Mouse (Mus musculus) fibroblast of lung, adult 2 months (primary cell): ENCODE measurements around the gene Gm11146.
A peak's percentile ranks its signal among the peaks of the same experiment; 100 is the strongest.

Source experiments
- DNase-seq: peaks from one replicate; pipeline ENCODE4 v3.0.0-alpha.2; 2011; ENCODE audit warnings: low read depth

Gm11146 gene

DNA sequence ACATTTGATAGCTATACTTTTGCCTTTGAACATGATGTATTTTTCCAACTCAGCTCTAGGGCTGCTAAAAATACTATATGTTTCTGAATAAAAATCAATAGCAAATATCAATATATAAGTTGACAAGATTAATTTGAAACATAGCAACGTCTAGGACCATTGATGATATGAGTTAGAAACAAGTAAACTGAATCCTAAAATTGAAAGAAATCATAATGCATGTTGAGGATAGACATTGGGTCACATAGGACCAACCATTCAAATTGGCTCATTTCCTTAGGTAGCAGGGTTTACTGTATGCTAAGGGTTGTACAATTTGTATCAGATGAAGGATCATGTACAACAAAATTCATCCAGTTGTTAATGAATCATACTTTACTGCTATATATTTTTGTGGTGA, at the start of gene Gm11146:
Gm11146 (minus strand) TSS at position 101 of the 400 bp plus-strand sequence.
- no peak for DNase-seq

DNA sequence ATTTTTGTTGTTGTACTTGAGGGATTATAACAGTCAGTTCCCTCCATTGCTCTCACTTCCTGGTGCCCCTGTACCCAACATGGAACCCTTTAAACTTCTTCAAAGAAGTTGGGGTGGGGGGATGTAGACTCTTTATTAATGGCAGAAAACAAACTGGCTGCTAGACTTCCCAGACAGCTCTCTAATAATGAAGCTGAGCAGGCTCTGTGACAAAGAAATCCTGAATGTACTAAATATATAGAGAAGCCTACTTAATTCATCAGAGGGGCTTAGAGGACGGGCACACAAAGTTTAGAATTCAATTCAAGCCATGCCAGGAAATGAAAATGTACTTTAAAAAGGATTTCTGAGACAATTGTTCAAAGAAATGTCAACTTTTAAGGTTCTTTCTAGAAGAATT, 48.7 kb upstream of the Gm11146 start:
- DNase-seq: no peak

DNA sequence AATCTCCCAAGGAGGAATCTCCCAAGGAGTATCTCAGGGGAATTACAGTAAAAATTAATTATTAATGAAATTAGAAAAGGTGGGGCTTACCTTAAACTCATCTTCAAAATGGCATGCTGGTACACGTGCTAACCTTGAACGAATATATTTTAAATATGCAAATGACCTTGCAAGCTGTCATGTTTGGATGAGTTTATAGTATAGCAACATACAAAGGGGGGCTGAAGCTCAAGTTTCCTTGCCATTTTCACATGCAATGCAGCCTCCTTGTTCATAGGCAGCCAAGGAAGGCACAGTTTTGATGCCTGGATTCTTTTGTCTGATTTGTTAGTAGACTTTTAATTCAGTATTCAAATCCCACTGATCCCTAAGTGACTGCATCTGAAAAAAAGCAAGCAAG, 47.1 kb upstream of the Gm11146 start:
- DNase-seq: no peak

DNA sequence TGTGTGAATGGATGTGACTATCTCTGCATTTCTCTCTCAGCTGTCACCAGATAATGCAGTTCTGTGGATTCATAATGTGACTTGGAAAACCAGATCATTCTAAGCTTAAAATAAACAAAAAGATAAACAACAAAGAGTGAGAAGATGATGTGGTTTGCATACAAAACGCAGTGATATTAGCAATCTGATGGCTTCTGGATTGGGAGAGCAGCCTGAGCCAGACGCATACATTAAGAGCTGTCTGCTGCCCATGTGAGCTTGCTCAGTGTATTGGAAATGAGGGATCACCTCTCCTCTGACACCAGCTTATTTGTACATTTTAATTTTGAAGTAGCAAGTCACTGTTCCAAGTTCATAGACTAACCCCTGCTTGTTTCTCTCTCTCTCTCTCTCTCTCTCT, 46.3 kb upstream of the Gm11146 start:
- no peak for DNase-seq

DNA sequence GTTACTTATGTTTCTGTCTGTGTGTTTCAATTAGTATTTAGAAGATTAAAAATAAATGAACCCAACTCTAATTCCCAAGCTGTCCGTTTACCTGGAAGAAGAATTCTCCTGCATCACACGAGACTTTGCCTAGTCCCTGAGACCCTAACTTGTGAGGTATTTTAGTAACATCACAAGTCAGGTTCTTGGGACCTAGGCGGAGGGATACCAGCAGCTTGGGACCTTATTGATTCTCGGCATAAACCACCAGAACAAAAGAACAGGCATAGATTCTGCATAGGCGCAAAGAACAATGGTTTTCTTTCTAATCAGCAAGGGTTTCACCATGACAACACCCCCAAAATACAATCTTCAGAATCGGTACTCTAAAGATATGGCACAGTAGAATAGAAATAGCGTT, 44.3 kb upstream of the Gm11146 start:
- no peak for DNase-seq

DNA sequence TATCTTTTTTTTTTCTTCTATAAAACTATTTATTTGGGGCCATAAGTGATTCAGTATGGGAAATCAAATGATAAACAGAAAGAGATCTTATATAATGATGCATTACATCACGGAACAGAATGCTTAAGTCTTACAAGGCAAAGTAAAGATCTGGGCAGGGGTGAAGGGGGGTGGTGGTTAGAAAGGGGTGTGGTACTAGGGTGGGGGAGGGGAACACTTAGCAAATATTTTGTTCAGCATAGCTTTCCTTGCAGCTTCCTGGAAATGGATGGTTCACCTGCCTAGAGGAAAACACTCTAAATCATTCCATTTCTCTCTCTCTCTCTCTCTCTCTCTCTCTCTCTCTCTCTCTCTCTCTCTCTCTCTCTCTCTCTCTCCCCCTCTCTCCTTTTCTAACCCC, 43.1 kb upstream of the Gm11146 start:
- no peak for DNase-seq

DNA sequence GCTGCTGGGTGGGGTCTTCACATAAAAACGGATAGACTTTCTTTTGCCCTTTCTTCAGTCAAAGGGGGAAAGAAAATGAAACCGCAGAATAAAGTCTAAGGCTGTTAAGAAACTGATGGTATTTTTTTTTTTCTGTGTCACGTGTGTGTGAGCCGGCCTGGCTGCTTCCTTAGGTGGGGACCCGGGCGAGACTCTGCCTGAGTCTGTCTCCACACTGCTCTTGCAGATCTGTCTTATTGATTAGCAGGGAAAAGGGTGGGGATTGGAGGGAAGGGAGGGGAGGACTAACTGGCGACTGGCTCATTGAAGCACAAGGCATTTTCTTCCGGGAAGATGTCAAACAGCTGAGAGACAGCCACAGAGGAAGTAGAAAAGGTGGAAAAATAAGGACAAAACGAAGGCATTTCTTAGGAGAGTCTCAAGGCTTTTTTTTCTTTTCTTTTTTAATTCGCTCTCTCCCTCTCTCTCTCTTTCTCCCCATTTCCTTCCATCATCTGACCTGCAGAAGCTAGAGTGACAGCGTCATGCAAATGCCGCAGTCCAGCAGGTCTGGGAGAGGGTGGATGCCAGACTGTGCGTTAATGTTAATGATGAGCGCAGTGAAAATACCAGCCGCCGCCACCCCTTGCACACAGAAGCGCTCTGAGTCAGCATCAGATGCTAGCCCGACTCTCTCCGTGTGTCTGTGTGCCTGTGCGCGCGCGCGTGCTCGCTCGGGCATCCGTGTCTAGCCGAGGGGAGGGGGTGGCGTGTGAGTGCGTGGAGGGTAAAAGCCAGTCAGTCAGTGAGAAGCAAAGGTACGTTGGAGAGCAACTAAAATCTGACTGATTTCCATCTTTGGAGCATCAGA, 42.2 kb upstream of the Gm11146 start:
- peak; percentile 55 for DNase-seq

DNA sequence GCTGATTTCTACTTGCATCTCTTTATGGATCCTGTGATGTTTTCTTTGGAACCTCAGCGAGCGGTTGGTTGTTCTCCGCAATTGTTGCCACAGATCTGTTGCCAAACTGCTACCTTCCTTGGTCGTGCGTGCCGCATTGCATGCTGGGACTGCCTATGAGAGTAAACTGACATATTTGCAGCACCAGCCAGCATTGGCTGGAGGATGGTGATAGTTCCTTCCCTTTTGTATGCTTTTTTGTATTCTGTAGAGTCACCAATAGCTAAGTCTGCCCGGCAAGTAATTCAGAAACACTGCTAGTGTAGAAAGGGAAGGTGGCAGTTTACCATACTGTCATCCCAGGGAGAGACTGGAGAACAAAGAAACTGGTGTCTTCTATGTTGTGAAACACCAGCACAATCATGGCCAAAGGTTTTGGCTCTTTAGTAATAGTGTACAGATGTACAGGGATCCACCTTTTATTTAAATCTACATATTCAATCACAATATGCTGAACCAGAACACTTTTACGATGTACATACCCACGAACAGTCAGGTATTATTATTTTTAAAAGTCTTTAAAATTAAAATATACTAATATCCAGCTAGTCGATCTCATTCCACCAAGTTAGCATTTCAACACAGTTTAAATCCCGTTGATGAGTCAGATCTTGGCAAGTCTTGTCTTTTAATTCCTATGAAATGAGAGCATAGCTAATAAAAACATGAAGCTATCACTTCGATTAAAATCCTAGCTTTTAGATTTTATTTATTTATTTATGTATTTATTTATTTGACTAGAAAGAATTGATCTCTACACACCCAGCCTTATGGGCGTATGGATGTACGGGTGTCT, 41.4 kb upstream of the Gm11146 start:
- peak; percentile 66 for DNase-seq

DNA sequence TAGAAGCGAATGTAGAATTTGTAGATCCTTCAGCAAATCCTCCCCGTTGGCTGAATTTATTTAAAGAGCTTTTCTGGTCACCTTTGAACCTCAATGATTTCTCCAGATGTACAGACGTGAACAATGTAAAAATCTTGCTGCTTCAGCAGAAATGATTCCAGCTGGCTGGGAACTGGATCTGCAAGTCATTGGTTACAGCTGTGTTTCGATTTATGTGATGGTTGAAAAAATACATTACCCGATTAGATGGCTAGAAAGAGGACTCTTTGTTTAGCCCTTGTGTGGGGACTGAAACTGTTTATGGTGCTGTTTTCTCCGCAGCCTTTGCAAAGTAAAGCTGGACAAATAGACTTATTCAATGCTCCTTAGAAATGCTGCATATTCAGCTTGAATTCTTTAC, 34.6 kb upstream of the Gm11146 start:
- no peak for DNase-seq

DNA sequence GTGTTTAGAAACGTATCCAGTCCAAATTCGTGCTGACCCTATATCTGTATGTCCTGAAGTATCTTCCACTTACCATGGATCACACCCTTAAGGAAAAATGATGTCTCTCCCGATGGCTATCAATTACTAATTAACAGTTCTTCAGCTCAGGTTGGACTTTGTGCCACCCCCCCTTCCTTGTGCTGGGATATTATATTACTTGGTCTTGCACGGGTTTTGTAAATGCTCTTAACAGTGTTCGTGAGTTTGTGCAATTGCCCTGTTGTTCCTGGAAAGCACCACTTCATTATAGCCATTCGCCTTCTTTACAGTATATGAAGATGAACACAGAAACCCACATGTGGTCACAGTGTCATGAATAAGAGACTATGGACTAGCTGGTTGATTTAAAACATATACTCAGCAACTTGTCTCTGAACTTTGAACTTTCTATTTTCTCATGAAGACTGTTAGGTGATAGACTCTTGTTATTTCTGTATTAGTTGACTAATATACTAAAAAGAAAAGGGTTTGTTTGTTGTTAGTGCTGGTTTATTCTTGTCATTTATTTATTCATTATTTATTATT, 30.5 kb upstream of the Gm11146 start:
- DNase-seq: no peak

DNA sequence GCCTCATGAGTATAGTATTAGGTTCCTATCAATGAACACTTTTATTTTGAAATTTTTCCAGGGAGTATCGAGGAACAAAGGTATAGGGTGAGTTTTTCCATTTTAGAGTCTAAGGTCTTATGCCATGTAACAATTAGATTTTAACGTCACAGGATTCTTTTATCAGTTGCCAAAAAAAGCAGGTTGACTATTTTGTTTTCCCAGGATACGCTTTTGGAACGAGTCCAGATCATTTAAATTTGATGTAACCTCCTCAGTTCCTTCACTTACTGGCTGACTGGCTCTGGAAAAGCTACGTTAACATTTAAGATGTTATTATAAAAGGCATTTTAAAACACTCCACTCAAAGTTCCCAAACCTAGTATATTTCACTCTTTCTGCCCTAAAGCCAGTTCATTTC, 20.8 kb upstream of the Gm11146 start:
- DNase-seq: no peak

DNA sequence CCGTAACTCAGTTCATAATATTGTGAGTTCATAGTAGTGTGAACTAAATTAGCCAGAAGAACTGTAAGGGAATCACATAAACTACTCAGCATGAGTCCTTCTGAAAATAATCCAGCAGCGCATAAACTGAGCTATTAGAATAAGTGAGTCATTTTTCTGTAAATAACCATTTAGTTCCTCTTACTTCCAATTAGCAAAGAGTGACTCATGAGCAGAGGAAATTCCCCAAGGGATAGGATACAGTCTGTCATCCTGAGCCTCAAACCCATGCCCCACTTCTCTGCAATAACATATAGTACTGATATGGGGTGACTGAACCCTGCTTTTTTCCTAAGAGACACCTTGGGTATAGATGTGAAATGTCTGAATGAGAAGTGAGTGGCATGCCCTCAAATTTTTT, 687 bp upstream of the Gm11146 start:
- DNase-seq: no peak

DNA sequence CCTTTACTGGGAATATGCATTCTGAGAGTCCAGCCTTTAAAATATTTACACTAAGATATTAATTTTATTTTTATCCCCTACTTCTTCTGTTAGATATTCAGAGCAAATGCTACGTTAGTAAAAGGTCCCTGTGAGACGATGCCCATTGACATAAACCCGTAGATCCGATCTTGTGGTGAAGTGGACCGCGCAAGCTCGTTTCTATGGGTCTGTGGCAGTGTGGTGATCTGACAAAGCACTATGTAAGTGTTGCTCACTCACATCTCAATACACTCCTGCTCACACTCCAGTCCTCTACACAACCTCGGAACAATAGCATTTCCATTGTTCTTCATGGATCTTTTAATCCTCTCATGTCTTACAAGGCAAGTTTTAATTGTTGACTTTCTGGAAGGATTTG, 3.1 kb downstream of the Gm11146 start:
- no peak for DNase-seq

DNA sequence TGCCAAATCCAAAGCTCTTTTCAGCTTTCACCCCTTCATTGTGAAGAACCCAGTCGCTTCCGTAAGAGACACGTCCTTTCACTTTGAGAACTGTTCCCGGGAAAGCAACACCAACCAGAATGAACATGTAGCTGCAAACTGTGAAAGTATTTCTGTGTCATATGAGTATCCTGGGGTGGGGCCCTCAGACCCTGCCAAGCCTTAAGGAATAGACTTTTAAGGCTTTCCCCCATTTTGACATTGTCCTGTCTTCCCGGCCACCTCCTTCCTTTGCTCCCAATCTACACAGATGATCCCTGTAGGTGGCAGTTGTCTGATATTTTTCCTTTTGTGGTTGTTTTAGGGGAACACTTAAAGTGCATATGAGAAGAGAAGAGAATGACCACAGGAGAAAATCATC, 5.3 kb downstream of the Gm11146 start:
- no peak for DNase-seq

DNA sequence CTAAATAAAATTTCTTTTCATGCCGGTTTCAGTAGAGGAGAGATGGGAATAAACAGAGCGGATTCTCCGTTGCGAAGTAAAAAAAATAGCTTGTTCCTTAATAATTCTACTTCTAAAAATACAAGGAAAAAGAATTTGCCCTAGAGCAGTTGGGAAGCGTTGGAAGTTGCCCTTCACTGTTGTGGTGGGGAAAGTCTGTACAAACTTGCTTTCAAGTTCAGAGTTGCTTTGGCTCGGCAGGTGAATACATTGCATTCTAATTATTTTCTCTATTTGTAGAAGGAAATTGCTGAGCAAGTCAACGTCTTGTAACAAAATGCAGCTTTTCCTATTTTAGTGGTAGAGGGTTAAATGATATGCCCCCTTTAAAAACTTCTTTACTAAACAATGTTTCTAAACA, 6.2 kb downstream of the Gm11146 start:
- no peak for DNase-seq

DNA sequence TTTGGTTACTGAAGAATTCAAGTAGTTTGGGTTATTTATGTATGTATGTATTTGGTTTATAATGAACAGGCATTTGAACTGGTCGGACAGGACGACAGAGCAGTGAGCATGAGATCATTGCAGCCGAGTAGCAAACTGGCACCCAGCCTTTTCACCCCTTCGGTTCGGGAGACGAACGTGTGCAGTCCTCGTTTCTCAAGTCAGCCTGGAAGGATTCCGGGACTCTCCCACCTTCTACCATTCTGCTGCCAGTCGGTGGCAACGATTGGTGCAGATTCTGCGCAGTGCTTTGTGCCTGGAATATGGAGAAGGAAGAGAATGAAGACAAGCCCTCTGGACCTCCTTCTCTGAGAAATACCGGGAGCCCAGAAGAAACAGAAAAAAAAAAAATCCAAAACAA, 7.3 kb downstream of the Gm11146 start:
- peak; percentile 64 for DNase-seq

DNA sequence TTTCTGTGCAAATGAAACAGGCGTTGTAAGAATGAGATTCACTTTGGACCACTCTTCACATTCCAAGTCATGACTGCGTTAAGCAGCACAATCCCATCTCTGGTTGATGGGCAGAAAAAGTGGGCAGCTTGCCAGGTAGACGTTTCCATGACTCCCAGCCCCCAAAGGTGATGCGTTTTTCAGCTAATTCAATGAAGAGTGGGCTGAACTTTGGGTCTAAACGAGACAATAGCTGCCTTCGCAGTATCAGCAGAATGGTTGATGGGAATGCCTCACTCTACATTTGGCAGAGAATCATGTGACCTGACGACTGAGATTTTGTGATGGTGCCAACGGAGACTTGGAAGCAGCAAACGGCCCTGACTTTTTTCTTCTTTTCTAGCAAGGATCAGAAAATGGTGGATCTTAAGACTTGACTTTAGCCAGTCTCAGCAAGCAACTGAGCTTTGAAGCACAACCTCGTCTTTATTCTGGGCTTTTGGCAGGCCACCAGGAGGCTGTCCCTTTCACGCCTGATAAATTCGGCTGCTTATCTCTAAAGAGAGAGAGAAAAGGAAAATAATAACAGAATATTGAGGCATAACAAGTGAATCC, 8.0 kb downstream of the Gm11146 start:
- peak; percentile 68 for DNase-seq

DNA sequence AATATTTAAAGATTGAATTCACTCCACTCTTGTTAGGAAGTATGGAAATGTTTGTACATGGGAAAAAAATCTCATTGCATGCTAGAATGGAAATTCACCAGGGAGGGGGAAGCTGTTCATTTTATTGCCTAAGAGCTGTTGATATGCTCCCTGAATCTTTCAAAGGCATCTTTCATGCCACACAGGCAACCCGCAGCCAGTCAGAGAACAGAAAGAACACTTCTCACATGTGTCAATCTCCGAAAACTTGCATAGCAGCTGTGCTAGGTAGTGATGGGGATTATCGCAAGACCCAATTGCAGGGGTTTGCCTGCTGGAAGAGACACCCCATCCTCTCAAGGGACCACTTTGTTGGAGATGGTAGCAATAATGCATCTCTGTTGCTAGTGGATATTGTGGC, 8.9 kb downstream of the Gm11146 start:
- DNase-seq: peak; percentile 47

DNA sequence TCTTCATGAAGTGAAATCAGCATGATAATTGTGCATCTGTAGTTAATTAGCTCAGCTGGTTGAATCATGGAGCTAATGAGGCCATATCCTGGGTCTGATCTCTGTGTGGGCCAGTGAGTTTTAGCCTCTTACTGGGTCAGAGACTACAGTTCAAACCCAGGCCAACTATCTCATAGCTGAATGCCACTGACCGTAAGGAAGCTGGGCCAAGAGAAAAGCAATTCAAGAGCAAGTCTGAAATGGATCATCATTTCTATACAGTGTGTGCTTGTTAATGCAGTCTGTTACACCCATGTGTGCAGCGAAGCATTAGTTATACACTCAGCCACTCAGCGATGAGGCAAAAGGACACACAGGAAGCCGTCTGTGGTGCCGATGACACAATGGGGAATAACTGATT, 28.9 kb downstream of the Gm11146 start:
- DNase-seq: no peak

DNA sequence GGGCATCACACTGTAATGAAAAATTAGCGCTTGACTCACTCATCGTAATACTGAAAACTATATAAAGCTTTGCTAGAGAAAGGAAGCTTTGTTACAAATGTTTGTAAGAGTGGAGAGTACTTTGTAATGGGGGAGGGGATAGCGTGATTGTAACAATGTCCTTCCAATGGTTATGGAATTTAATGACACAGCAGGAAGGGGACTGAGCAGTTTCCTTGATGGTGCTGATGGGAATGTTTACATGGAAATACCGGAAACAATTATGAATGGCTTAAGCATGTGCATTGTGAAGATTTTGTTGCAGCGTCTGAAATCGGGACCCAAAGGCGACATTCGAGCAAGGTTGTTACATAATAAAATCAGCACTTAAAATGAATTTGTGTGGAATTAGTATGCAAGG, 32.4 kb downstream of the Gm11146 start:
- no peak for DNase-seq

DNA sequence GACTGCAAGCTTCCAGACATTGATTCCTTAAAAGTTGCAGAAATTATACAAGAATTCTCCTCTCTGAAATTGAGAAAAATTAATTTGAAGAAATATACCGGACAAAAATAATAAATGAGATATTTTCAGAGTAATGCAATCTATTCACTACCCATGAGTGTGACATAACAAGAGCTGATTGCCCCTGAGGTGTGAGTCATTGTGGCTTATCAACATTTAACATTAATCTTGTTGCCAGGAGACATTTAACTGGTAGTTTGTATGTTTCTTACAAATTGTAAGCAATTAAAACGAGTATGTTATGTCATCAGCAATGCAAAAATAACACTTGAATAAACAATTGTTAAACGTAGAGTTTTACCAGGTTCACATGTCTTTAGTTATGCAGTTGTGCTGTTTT, 33.5 kb downstream of the Gm11146 start:
- DNase-seq: no peak

DNA sequence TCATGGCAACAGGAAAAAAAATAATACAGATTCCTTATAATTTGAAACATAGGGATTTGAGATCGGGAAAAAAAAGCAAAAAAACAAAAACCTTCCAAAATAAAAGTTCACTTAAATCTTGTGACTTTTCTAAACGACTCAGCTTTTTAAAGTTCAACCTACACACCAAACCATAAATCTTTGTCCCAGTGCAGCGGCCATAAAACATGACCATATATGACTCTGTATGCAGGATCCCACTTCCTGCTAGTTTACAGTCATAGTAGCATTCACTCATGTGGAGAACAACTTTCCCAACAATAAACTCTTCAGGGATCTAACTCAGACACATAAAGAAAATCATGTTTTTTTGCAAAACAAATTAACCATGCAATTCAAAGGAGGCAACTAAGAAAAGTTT, 39.0 kb downstream of the Gm11146 start:
- DNase-seq: no peak
